Mouse (Mus musculus) liver, adult (tissue): Measurements from ENCODE around the gene Gpr83.

ENCODE experiments used
- GATA4 ChIP-seq: IDR thresholded peaks from 2 replicates; pipeline ENCODE4 v1.6.1; 2014; ENCODE audit warnings: mild to moderate bottlenecking, low read length; ENCODE audit not compliant: insufficient replicate concordance

Gpr83 gene

GRCm38 (mm10) chr9:14858170-14858706 is 1.8 kb upstream of the Gpr83 start:
- TF ChIP-seq GATA4: no peak

- TF ChIP-seq GATA4: no peak
Measured at GRCm38 (mm10) chr9:14858782-14859181, 1.2 kb upstream of the Gpr83 start.

DNA sequence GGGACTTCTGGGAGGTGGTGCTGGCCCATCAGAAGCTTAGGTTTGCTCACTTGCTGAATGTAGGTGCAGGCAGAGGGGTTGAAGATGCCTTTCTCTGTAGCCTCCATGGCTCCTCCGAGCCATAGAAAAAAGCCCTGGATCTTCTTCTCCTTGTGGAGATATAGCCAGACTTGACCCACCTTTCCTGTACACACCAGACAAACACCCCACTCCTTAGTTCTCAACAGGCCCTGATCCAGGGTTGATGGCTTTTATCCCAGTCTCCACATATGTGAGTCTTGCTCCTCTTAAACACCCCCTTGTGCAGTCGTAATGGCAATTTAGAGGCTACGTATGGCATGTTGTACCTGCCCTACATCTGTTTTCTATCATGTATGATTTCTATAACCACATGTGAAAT is 3.1 kb downstream of the Gpr83 start:
- TF ChIP-seq GATA4: no peak

DNA sequence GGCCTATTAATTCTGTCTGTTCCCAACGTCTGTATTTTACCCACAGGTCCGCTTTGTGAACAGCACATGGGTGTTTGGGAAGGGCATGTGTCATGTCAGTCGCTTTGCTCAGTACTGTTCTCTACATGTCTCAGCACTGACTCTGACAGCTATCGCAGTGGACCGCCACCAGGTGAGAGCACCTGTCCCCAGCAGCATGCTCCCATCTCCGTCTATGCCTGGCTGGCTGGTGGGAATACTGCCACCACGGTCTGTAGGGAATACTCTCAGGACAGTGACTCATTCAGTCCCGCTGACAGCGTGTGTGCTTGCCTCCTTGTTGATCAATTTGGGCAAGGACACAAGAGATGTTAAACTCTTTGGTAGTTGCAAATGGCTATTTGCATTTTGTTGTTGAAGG is 4.7 kb downstream of the Gpr83 start:
- TF ChIP-seq GATA4: no peak

- no peak for TF ChIP-seq GATA4
Measured at GRCm38 (mm10) chr9:14866957-14867356, 6.9 kb downstream of the Gpr83 start.

DNA sequence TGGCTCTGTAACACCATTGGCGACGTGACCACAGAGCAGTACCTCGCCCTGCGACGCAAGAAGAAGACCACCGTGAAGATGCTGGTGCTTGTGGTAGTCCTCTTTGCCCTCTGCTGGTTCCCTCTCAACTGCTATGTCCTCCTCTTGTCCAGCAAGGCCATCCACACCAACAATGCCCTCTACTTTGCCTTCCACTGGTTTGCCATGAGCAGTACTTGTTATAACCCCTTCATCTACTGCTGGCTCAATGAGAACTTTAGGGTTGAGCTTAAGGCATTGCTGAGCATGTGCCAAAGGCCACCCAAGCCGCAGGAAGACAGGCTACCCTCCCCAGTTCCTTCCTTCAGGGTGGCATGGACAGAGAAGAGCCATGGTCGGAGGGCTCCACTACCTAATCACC is 8.3 kb downstream of the Gpr83 start:
- TF ChIP-seq GATA4: no peak

DNA sequence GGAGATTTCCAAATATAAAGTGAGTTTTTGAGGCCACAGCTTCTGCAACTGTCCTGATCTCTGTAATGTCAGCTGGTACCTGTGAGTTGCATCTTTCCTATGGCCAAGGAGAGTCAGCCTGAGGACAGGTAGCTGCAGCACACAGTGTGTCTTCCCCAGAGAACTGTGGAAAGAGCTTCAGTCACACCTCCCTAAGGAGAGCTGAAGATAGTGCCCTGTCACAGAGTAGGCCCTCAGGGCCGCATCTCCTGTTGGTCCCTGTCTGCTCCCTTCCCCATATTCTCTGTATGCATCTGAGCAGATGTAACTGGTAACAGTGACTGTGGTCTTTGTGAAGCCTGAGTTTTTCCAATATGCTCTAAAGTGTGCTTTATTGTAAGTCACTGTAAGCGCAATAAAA is 10.4 kb downstream of the Gpr83 start:
- TF ChIP-seq GATA4: no peak

DNA sequence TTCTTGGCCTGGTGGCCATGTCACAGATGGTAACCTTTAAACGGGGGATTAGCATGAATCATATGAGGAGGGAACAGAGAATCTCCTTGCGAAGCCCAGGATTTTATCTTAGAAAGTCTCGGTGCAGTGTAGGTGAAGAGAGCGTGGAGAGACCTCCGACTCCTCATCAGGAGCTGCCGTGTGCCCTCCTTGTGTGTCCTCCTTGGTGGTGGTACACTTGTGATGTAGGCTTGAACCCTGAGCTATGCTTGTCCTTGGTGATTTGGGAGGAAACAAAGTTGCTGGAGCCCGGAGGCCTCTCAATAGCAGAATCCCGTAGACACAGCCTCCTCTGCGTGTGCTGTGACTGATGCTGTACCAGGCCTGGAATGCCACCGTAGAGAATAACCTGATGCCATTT is 10.8 kb downstream of the Gpr83 start:
- TF ChIP-seq GATA4: no peak

DNA sequence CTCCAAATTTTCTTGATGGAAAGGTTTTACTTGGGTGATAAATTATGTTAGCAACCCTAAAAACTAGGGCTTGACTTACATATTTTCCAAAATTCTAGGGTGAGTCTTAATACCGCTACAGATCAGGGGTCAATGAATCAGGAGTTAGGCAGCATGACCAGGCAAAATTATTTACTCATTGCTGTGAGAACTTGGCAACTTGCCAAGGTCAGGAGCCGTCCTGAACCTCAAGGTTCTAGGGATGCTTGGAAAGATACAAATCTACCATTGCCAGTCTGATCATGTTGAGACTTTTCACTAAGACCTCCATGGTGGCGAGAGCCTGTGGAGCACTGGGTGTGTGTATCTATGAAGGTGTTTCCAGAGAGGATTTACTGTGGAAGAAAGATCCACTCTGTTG is 11.5 kb downstream of the Gpr83 start:
- TF ChIP-seq GATA4: no peak

DNA sequence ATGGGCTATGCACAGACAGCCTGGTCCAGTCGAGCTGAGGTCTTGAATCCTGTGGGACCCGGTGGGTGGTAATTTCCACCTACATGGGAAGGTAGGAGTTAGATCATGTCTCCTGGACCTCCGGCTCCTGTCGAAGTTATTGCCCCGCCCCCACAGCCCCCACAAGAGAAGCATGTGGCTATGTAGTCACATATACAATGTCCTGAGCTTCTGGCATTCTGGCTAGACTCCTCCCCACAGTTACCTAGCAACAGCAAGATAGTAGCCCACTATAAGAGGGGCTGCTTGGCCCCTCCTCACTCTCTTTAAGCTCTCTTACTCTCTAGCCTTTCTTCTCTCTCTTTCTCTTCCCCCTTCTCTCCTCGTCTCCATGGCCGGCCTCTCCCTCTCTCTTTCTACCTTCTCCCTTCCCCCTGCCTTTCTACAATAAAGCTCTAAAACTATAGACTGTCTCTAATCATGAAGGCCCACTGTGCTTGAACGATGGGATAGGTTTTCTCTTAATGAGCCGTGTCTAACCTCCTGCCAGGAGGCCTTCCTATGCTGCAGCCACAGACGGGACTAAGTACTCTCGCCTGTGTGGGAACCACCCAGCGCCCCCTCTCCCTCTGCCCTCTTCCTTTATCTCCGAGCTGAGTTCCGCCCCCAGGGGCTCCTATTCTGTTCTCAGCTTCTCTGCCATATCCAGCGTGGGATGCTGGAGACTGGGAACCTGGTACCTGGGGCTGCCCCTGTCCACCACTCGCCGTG is 12.3 kb downstream of the Gpr83 start:
- TF ChIP-seq GATA4: no peak

GRCm38 (mm10) chr9:14875743-14876507 is 15.9 kb downstream of the Gpr83 start:
- no peak for TF ChIP-seq GATA4

DNA sequence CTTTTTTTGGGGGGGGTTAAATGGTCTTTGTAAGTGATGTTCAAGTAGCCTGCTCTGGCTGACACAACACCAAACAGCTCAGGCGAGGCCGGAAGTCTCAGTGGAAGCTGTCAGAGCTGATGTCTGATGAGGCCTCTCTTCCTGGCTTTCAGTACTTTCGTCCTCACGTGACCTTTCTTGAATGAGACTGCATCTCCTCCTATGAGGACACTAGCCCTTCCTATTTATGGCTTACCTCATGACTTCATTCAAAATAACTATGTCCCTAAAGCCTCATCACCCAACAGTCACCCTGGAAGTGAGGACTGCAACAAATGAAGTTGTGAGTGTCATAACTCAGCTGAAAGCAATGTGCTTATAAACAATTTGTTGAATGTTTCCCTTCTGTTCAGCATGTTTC is 24.6 kb downstream of the Gpr83 start:
- TF ChIP-seq GATA4: no peak

DNA sequence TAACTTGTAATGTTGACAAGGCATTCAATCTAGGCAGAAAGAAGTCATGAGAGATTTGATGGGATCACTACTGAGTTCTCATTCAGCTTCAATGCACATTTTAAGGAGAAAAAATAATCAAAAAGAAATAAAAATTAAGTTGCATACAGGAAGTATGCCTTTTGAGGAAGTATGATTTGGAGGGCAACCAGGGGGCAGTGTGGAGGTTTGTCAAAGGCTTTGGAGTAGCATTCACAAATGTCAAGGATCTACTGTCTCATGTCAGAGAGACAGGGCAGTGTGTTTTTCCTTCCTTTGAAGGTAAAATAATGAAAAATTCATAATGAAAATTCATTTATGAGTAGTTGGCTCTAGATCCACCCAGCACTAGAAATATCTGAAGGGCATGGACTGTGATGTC is 25.1 kb downstream of the Gpr83 start:
- TF ChIP-seq GATA4: no peak

DNA sequence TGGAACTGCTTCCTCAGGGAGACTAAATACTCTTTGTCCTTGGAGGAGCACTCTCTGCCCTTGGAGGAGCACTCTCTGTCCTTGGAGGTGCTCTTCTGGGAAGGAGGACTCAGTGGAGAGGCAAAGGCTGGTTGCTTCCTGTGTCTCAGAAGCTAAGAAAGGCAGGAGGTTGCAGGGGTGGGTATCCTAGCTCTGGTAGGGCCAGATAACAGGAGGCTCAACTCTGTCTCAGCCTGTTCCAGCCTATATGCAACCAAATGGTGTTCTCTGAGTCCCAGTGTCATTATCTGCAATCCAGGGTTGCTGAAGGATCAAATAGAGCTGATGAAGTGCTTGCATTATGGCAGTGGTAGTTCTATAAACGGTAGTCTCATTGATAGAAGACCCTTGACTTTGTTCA is 25.9 kb downstream of the Gpr83 start:
- TF ChIP-seq GATA4: no peak

- no peak for TF ChIP-seq GATA4
Measured at GRCm38 (mm10) chr9:14887787-14888382, 27.9 kb downstream of the Gpr83 start.

DNA sequence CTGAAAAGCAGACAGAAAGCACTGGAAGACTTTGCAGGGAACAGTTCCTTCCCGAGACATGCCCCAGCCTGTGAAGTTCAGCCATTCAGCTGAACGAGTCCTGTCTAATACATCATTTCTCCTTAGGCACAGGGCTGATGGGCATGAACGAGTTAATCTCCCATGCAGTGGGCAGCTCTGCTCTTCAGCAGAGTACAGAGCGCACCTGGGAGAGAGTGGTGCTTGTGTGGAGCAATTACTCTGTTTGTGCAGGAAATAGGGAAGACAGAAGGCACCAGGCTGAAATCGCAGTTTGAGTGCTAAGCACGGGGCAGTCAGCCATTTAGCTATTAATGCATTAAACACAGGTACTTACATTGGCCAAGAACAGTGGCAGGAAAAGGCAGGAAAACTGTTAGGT is 28.7 kb downstream of the Gpr83 start:
- TF ChIP-seq GATA4: no peak
